Mouse (Mus musculus): Measurements from ENCODE around the gene Cd209g. TPM values are rescaled to one million over a fixed set of nuclear protein-coding genes. Genes with fewer than 3 reads are reported as not detected.

Cd209g gene
- total and polyA plus RNA-seq, 2 experiments from 2014 or later: not detected

DNA sequence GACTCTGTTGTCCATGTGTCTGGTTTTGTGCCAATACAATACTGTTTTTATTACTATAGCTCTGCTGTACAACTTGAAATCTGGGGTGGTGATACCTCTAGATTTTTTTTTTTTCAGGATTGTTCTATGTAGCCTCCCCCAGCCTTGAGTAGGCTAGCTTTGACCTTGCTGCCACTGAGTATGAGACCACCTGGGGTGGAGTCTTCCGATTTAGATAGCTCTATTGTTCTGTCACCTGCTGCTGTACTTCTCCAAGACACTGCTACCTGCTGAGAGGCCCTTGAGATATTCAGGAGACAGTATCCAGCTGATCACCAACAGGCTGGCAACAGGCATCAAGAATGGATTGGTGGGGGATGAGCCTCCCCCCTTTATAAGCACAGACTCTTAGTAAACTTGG, 13.4 kb downstream of the Cd209g start:
- Histone ChIP-seq H3K4me2 (ENCODE audit: low read depth, low read length, poor library complexity, severe bottlenecking) (no peak overlapping the region), H3K27ac (ENCODE audit: low read depth, low read length) (no peak overlapping the region), H3K4me1 (ENCODE audit: insufficient read depth, low read length) (no peaks in the 10 kb centered on the region), H3K36me3 (ENCODE audit: insufficient read depth, low read length) (no peaks in the 10 kb centered on the region), H3K4me3 (ENCODE audit: low read depth, low read length) (no peak overlapping the region), H3K27me3 (ENCODE audit: insufficient read depth, low read length) (no peaks in the 10 kb centered on the region), H3K9me3 (ENCODE audit: low read length) (0 out of 2 replicates have a peak, but pooled peaks cover 7% of the 10 kb centered on the region), H3K9ac (replicated peaks; ENCODE audit: low read length, poor library complexity, severe bottlenecking) (no peak overlapping the region)
- 4% methylated on average over 1 of the region's 1 CpGs for WGBS
- DNase-seq (ENCODE audit: low spot score): no peak
- no peak for ATAC-seq (ENCODE audit: low FRiP score)
- no peak for TF ChIP-seq CTCF (IDR thresholded peaks at IDR 0.05)

DNA sequence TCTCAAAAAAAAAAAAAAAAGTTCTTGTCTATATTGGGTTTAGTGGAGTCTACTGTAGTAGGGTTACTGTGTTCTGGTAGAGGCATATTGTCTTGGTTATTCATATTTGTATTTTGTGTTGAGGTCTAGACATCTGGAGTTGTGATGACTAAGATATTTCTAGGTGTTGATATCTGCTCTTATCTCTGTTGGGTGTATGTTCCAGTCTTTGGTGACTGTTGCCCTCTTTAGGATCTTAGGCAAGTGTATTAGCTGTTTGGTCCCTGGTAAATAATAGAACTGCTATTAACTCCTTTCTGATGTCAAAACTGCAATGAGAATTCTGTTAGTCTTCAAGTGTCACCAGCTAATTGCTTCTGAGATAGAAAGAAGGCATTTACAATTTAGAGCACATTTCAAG, 21.0 kb downstream of the Cd209g start:
- ATAC-seq (ENCODE audit: low FRiP score) (no peak), DNase-seq (ENCODE audit: low spot score) (no peak)
- no peak overlapping the region for H3K27ac ChIP-seq (ENCODE audit: low read depth, low read length)
- H3K9me3 ChIP-seq (ENCODE audit: low read length): 0 out of 2 replicates have a peak, but pooled peaks cover 7% of the 10 kb centered on the region
- no peaks in the 10 kb centered on the region; the same call in 1 of the 2 replicates for H3K27me3 ChIP-seq (ENCODE audit: insufficient read depth, low read length)
- no peak for TF ChIP-seq CTCF (IDR thresholded peaks at IDR 0.05)
- H3K36me3 ChIP-seq (ENCODE audit: insufficient read depth, low read length): no peaks in the 10 kb centered on the region
- no peak overlapping the region for H3K9ac ChIP-seq (replicated peaks; ENCODE audit: low read length, poor library complexity, severe bottlenecking)
- no peaks in the 10 kb centered on the region for H3K4me1 ChIP-seq (ENCODE audit: insufficient read depth, low read length)
- H3K4me3 ChIP-seq (ENCODE audit: low read depth, low read length): no peak overlapping the region
- no peak overlapping the region for H3K4me2 ChIP-seq (ENCODE audit: low read depth, low read length, poor library complexity, severe bottlenecking)

- ATAC-seq (ENCODE audit: low FRiP score): no peak
- no peak for DNase-seq (ENCODE audit: low spot score)
- TF ChIP-seq CTCF (IDR thresholded peaks at IDR 0.05): no peak
Measured at GRCm38 (mm10) chr8:4162786-4163185, 28.9 kb downstream of the Cd209g start.

DNA sequence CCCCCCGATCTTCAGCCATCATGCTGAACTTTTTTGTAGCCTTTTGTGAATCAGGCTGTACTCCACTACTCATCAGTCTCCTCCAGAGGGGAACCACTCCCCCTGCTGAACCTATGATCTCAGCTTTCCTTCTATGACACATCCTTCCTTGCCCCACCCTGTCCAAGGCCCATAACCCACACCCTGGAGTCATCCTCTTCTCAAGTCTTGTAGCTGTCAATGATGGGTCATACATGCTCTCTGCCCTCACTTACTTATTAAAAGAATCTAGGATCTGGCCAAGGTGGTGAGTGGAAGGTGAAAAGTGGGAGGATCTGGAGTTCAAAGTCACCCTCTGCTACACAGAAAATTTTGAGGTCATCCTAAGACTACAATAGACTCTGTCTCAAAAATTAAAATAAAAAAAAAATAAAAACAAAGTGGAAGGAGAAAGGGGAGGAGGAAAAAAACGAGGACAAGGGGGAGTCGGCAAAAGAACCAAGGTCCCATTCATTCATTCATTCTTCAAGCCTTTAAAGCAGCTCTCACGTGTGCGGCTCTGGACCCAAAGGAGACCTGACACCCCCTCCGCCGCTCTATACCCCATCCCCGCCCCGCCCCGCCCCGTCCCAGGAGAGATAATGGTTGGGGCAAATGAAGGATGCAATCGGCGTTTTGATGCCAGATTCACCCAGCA, 31.4 kb downstream of the Cd209g start:
- Histone ChIP-seq H3K27me3 (ENCODE audit: insufficient read depth, low read length) (no peaks in the 10 kb centered on the region), H3K4me1 (ENCODE audit: insufficient read depth, low read length) (peaks cover 11% of the 10 kb centered on the region), H3K27ac (ENCODE audit: low read depth, low read length) (peak overlapping the region; percentile 88), H3K4me3 (ENCODE audit: low read depth, low read length) (peak overlapping the region; percentile 45), H3K9me3 (ENCODE audit: low read length) (no peaks in the 10 kb centered on the region), H3K9ac (replicated peaks; ENCODE audit: low read length, poor library complexity, severe bottlenecking) (peak overlapping the region; percentile 72), H3K4me2 (ENCODE audit: low read depth, low read length, poor library complexity, severe bottlenecking) (peak overlapping the region; percentile 61), H3K36me3 (ENCODE audit: insufficient read depth, low read length) (0 out of 2 replicates have a peak, but pooled peaks cover 4% of the 10 kb centered on the region)
- no peak for TF ChIP-seq CTCF (IDR thresholded peaks at IDR 0.05)
- 7% methylated on average over 13 of the region's 13 CpGs for WGBS
- no peak for DNase-seq (ENCODE audit: low spot score)
- no peak for ATAC-seq (ENCODE audit: low FRiP score)

More at GRCm38 (mm10) chr8:4162786-4163185, 28.9 kb downstream of the Cd209g start:
- H3K9ac ChIP-seq (replicated peaks; ENCODE audit: low read length, poor library complexity, severe bottlenecking): no peak overlapping the region
- H3K27me3 ChIP-seq (ENCODE audit: insufficient read depth, low read length): no peaks in the 10 kb centered on the region
- H3K9me3 ChIP-seq (ENCODE audit: low read length): no peaks in the 10 kb centered on the region
- no peak overlapping the region for H3K27ac ChIP-seq (ENCODE audit: low read depth, low read length)
- no peaks in the 10 kb centered on the region for H3K36me3 ChIP-seq (ENCODE audit: insufficient read depth, low read length)
- H3K4me2 ChIP-seq (ENCODE audit: low read depth, low read length, poor library complexity, severe bottlenecking): no peak overlapping the region
- H3K4me1 ChIP-seq (ENCODE audit: insufficient read depth, low read length): no peaks in the 10 kb centered on the region; the same call in 1 of the 2 replicates
- 62% methylated on average over 4 of the region's 4 CpGs for WGBS
- no peak overlapping the region for H3K4me3 ChIP-seq (ENCODE audit: low read depth, low read length)

DNA sequence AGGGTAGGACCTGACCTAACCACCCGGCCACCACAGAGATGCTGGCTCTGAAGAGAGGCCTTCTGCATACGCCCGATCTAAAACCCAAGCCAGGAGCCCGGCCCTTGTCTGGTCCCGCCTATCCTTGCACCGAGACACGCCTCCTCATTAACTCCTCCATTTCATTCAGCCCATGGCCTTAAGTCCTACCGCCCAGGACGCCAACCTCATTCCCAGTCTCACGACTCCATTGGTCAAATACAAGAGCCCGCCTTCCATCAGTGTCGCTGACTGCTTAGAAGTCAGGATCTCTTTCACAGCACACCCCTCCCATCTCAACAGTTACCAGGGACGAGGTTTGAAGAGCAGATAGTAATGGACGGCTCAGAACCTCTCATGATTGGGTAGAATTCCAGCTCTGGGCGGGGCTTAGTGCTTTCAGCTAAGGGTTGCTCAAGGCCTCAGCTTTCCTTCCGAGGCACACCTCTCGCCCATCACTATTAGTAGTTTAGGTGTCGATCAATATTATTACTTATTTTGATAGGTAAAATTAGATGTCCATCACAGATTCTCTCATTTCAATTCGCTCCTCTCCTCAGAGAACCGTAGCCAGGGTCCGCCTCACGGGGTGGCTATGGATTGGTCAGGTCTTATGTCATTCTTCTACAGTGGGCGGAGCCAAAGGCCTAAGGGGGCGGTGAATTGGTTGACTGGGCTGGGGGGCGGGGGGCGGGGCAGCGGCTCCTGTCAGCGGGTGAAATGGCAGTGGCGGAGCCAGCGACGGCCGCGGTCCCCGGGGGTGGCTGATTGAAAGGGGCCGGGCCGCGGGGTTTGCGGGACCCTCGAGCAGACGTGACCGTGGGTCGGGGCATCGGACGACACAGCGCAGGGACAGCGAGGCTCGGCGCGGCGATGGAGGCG, 32.2 kb downstream of the Cd209g start, which contains the start of gene Evi5l:
TSS of gene Evi5l (plus strand) at position 716 of the 900 bp plus-strand sequence.
- H3K36me3 ChIP-seq (ENCODE audit: insufficient read depth, low read length): 0 out of 2 replicates have a peak, but pooled peaks cover 4% of the 10 kb centered on the region
- H3K4me1 ChIP-seq (ENCODE audit: insufficient read depth, low read length): peaks cover 11% of the 10 kb centered on the region
- H3K4me3 ChIP-seq (ENCODE audit: low read depth, low read length): peak within 1 kb of the TSS; percentile 88
- no peaks in the 10 kb centered on the region for H3K9me3 ChIP-seq (ENCODE audit: low read length)
- H3K27me3 ChIP-seq (ENCODE audit: insufficient read depth, low read length): no peaks in the 10 kb centered on the region
- under 1% methylated on average over 45 of the region's 51 CpGs for WGBS
- TF ChIP-seq CTCF (IDR thresholded peaks at IDR 0.05): no peak
- H3K4me2 ChIP-seq (ENCODE audit: low read depth, low read length, poor library complexity, severe bottlenecking): peak within 1 kb of the TSS; percentile 76
- peak within 1 kb of the TSS; percentile 88 for H3K9ac ChIP-seq (replicated peaks; ENCODE audit: low read length, poor library complexity, severe bottlenecking)
- DNase-seq (ENCODE audit: low spot score) (peak; percentile 100), ATAC-seq (ENCODE audit: low FRiP score) (peak; percentile 98)
- H3K27ac ChIP-seq (ENCODE audit: low read depth, low read length): peak within 1 kb of the TSS; percentile 88

All from midbrain, postnatal 0 days (tissue).